Mouse (Mus musculus) myocyte (in vitro differentiated cells): ENCODE results near the gene Actn2.

ENCODE experiments used
- E2F4 ChIP-seq: IDR thresholded peaks from one replicate; pipeline ENCODE4 v1.6.1; 2011; ENCODE audit warnings: mild to moderate bottlenecking, control low read depth, moderate library complexity; ENCODE audit not compliant: insufficient read depth
- MYOD1 ChIP-seq, 3 experiments: IDR thresholded peaks; one replicate each; pipeline ENCODE4 v1.6.1; 2011; ENCODE audit warnings: control low read depth in 2 of 3, low read depth in 2 of 3, mild to moderate bottlenecking in 2 of 3, moderate library complexity in 1 of 3; ENCODE audit not compliant: insufficient read length in 2 of 3, control insufficient read depth in 1 of 3
- MYOG ChIP-seq, 3 experiments: IDR thresholded peaks; one replicate each; pipeline ENCODE4 v1.6.1; 2011; ENCODE audit warnings: control low read depth in 2 of 3, low read depth in 2 of 3, mild to moderate bottlenecking in 2 of 3; ENCODE audit not compliant: insufficient read length in 2 of 3, control insufficient read depth in 1 of 3, insufficient read depth in 1 of 3
- POLR2A ChIP-seq: IDR thresholded peaks from one replicate; pipeline ENCODE4 v1.6.1; 2011; ENCODE audit warnings: low read depth, mild to moderate bottlenecking, control low read depth, moderate library complexity; ENCODE audit not compliant: insufficient read length
- POLR2AphosphoS2 ChIP-seq: IDR thresholded peaks from one replicate; pipeline ENCODE4 v1.6.1; 2011; ENCODE audit warnings: low read depth, control low read depth; ENCODE audit not compliant: insufficient read length
- TCF12 ChIP-seq: IDR thresholded peaks from one replicate; pipeline ENCODE4 v1.6.1; 2011; ENCODE audit warnings: mild to moderate bottlenecking, control low read depth; ENCODE audit not compliant: poor library complexity, insufficient read depth, severe bottlenecking
- TCF3 ChIP-seq: IDR thresholded peaks from one replicate; pipeline ENCODE4 v1.6.1; 2011; ENCODE audit warnings: low read depth, control low read depth; ENCODE audit not compliant: insufficient read length
- USF1 ChIP-seq: IDR thresholded peaks from one replicate; pipeline ENCODE4 v1.6.1; 2011; ENCODE audit warnings: low read depth, mild to moderate bottlenecking, control low read depth, moderate library complexity

DNA sequence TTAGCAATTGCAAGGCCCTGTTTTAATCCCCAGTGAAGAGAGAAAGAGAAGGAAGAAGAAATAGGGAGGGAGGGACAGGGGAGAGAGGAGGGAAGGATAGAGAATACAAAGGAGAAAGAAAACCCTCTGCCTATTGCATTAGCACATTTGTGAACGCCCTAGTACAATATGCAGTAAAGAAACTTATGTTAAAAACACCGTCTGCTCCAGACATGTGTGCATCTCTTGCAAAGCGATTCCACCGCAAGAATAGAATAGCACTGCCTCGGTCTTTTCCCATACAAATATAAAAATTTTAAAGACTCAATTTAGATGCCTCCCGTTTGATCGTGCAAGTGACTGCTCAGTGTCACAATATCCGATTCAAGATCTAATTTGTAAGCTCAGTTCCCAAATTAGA lies 32.1 kb downstream of the Actn2 start:
- TF ChIP-seq POLR2A (no peak), TCF12 (no peak), MYOD1 (IDR thresholded peaks at IDR 0.05; ENCODE audit: control insufficient read depth in 1 of 3, insufficient read length in 2 of 3, low read depth in 2 of 3) (no peak), POLR2AphosphoS2 (no peak), E2F4 (no peak), TCF3 (no peak), MYOG (IDR thresholded peaks at IDR 0.05; ENCODE audit: control insufficient read depth in 1 of 3, insufficient read depth in 1 of 3, insufficient read length in 2 of 3, low read depth in 2 of 3) (no peak), USF1 (no peak)
